Mouse (Mus musculus): ENCODE measurements around the gene Kctd11.
A peak's percentile ranks its signal among the peaks of the same experiment; 100 is the strongest.
"Not testable (repeated sequence)": the region's sequence is repeated elsewhere in the genome, so short reads cannot be mapped to it uniquely, and the experiment has no call there.

The Kctd11 gene

DNA sequence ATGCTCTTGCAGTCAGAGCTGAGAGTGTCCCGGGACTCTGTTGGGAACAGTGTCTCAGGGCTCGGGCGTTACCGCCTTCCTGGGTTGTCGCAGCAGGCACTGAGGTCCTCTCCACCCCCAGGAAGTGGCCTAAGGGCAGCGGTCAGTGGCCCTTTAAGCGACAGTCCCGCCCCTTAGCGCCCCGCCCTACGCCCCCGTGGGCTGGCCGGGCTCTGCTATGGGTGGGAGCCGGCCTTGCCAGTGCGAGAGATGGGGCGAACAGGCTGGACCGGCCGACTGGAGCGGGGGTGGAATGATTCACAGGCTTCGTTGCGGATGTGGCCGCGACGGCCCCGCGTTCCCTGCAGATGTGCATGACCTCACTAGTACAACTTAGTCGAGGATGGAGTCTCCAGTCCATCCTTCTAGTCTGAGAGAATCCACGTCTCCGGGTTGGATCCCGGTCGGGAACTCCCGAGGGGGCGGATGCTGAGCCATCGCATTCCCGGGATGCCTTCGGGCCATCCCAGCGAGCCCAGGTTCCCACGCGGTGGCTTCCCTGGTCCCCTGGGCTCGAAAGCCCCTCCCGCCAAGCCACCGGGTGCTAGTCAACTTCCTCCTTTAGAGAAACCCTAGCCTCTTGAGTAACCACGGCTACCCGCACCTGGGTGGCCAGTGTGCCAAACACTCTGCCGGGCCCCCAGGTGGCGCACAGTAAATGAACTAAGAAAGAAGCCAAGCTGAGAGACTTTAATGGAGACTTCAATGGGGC, at the start of gene Kctd11:
Gene Kctd11 (minus strand): TSS at position 554 of the 751 bp plus-strand sequence.
- DNase-seq (ENCODE audit: low spot score in 2 of 2) = peak; percentile 49 to 58

DNA sequence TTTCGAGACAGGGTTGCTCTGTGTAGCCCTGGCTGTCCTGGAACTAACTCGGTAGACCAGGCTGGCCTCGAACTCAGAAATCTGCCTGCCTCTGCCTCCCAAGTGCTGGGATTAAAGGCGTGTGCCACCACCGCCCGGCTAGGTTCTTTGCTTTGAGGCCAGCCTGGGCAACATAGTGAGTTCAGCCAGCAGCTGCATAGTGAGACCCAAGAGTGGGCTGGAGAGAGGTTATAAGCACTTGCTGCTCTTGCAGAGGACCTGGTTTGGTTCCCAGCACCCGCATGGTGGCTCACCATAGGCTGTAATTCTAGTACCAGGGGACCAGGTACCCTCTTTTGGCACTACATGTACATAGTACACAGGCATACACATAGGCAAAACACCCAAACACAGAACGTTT, 49.0 kb upstream of the Kctd11 start:
- DNase-seq (ENCODE audit: low spot score in 2 of 2) = not testable (repeated sequence)

DNA sequence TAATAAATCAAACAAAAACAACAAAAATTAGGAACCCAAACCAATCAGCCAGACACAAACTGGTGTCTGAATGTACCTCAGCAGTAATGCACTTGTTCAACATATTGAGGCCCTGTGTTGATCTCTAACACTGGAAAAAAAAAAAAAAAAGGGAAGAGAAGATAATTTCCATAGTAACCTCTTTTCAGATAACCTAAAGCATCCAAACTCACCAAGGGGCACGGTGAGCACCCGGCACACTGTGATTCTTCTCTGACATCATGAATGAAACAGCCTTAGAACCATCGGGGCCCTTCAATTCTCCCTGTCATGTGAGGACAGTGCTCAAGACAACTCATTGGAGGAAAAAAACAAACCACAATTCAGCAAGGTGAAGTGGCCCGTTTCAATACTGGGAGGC, 48.5 kb upstream of the Kctd11 start:
- DNase-seq (ENCODE audit: low spot score in 2 of 2) = no peak

DNA sequence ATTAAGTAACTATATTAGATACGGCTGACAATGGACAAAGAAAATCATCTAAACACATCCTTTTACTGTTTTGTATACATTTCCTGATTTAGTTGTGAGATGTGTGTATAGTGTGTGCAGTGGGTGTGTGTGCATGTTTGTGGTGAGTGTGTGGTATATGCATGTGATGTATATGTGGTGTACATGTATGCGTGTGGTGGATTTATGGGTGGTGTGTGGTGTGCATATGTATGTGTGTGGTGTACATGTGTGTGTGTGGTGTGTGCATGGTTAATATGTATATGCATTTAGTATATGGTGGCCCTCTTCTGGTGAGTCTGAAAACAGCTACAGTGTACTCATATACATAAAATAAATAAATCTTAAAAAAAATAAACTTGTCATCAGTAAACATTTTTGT, 46.3 kb upstream of the Kctd11 start:
- DNase-seq (ENCODE audit: low spot score in 2 of 2) = no peak

DNA sequence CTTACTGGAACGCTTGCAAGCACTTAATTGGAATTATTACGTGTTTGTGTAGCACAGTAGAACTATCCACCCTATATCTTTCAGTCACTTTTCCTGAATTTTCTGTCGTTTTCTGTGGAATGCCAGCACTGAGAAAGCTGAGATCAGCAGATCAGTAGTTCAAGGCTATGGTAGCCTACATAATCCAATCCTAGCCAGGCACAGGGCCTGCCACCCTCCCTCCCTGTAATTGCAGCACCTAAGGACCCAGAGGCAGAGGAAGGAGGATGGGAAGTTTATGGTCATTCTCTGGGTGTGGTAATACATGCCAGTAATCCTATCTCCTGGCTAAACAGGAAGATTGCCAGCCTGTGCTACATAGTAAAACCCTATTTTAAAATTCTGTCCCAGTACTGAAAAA, 41.6 kb upstream of the Kctd11 start:
- no peak for DNase-seq (ENCODE audit: low spot score in 2 of 2)

DNA sequence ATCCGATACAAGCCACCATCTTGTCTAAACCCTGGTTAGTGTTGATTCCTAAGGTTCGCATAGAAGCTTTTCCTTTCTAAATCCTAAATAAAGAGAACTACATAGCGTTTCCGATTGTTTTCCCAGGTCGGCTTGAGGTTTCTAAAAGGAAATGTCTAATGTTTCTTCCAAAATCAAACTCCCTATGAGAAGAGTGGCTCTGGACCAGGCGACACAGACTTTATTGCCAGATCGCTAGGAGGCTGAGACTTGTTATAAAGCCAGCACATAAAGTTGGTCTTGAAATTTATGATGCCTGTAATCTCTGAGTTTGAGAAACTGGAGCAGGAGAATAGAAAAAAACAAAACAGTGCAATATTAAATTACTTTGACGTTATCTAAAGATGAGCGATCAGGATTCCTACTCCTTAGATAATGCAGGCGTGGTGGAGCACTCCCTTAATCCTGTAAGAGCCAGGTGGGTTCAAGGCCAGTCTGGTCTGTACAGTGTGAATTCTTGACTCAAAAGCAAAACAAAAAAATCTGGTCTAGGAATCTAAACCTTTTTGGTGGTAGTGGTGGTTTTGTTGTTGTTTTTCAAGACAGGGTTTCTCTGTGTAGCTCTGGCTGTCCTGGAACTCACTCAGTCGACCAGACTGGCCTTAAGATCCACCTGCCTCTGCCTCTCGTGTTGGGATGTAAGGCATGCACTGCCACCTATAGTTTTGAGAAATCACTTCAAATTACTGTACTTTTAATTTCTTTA, 41.0 kb upstream of the Kctd11 start:
- DNase-seq (ENCODE audit: low spot score in 2 of 2) = no peak

DNA sequence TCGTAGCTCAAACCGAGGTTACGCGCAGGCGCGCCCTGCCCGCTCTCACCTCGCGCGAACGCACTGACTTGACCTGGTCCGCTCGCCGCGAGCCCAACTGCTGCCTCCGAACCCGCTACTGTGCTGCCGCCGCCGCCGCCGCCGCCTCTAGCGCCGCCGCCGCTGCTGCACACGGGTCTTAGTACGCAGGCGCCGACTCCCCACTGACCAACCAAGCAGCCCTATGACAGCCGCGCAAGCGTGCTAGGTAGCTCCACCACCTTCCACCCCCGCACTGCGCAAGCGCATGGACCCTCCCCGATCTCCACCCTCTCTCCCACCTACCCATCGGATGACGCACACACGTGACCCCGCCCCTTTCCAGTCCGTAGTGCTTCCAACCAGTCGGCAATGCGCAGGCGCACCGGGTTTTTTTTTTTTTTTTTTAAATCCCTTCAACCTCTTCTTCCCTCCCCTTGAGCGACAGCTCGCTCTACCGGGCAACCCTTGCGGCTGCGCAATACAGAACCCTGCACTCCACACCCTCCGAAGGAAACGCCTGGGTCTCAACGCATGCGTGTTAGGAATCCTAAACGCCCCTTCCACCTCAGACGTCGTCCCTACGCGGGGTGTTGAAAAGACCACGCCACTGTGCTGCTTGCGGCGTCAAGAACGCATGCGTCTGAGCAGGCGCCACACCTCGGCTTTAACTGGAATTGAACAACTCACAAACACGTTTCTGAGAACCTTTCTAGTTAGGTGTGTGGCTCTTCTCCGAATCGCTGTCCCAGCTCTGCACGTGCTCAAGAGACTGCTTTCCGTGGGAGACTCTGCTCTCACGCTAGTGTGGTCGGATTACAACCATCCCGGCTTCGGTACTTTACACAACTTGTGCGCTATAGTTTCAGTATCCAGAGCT, 40.2 kb upstream of the Kctd11 start, which contains the start of gene Eif5a:
Gene Eif5a (minus strand): TSS at position 845 of the 898 bp plus-strand sequence.
- peak; percentile 100 for DNase-seq (ENCODE audit: low spot score in 2 of 2)

DNA sequence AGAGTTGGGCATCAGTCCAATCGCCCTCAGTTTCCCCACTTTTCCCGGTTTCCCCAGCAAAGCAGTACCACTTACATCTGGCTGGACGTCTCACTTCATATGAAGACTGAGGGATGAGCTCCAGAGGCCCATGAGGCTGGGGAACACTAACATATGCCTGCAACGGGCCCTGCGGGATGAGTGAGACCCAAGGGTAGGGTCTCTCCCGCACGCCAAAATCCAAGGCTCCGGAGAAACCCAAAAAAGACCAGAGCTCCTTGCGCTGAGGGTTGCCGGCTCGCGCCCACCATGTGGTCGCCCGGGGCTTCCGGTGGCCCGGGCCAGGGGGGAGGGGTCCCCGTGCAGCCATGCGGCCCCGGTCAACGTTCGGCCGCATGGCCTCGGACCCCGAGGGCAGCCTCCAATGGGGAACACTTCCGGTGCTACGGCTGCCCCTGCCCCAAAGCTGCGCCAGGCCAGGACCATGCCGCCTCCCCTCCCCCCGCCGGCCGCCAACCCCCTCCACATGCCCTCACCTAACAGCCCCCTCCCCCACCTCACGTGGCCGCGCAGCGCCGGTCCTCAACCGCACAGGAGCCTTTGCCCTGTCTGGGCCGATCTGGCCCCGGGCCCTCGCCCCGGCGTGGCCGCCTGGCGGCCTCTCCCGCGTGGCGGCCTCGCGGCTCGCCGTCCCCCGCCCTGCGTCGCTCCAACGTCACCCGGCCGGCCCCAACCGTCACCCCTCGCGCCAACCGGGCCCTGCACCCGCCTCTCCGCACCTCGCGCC, 39.2 kb upstream of the Kctd11 start:
- no peak for DNase-seq (ENCODE audit: low spot score in 2 of 2)

DNA sequence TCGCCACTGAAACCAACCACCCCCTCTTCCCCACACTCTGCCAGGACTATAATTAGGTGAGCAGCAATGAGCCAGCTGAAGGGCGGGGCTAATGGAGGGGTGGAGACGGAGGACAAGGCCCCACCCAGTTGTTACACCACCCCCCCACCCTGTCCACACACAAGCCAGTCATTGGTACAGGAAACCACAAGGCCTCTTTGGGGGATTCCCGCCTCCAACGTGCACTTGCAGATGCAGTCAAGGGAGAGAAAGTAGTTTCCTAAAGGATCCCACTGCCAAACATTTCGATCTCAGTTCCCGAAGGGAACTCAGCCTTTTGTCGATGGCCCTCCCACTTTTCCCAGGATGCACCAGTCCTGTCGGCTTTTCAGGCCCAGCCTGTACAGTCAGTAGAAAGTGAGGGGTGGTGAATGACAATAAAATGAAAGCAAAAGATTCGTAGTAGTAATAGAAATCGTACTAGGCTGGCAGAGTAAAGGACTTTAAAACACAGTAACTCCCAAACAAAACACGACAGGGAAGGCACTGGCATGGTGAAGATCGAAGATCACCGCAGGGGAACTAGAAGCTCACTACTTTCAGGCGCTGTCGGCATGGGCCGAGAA, 38.6 kb upstream of the Kctd11 start:
- DNase-seq (ENCODE audit: low spot score in 2 of 2) = no peak

DNA sequence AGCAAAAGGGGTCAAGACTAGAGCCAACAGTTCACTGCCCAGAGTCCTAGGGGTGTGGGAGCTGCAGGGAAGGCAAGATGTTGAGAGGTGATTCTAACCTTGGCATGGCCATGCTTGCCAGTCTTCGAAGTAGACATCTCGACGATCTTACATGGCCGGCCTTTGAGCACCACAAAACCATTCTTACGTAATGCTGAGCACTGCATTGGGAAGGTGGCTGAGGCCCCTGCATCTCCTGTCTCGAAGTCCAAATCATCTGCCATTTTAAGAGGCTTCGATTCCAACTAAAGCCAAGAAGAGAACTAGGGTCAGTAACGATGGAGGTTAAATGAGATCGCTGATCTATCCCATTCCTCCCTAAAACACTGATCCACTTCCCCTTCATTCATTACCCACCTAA, 37.8 kb upstream of the Kctd11 start:
- DNase-seq (ENCODE audit: low spot score in 2 of 2) = no peak

DNA sequence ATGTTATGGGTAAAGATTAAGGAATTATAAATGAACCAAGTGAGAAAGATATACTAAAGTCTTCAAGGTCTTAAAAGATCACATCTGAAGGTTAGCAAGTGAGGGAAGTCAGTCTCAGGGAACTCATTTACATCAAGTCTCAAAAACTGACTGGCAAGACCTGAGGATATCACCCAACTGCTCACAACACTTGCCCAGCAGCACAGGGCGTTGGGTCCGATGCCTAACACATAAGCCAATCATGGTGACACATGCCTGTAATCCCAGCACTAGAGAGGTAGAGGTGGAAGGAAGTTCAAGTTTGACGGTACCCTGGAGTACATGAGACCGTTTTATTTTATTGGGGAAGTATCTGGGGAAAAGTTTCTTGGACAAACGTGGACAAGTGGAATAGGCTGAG, 36.9 kb upstream of the Kctd11 start:
- no peak for DNase-seq (ENCODE audit: low spot score in 2 of 2)

DNA sequence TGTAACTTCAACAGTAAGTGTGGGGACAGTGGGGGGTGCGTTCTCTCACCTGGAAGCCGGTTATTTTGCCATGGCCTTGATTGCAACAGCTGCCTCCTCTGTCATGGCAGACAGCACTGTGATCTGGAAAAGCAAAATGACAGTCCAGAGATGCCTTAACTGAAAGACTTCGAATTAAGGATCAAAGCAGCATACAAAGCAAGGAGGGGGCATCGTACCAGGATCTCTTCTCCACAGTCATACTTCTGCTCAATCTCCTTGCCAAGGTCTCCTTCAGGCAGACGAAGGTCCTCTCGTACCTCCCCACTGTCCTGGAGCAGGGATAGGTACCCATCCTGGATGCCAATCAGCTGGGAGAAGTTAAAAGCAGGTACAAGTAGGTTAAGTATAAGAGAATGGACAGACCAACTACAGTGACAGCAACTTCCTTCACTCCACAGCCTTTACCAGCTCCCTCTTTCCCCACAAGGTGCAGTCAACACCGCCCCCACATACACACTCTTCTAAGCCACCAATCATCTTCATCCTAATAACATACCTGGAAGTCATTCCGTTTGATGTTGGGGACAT, 36.3 kb upstream of the Kctd11 start:
- no peak for DNase-seq (ENCODE audit: low spot score in 2 of 2)

DNA sequence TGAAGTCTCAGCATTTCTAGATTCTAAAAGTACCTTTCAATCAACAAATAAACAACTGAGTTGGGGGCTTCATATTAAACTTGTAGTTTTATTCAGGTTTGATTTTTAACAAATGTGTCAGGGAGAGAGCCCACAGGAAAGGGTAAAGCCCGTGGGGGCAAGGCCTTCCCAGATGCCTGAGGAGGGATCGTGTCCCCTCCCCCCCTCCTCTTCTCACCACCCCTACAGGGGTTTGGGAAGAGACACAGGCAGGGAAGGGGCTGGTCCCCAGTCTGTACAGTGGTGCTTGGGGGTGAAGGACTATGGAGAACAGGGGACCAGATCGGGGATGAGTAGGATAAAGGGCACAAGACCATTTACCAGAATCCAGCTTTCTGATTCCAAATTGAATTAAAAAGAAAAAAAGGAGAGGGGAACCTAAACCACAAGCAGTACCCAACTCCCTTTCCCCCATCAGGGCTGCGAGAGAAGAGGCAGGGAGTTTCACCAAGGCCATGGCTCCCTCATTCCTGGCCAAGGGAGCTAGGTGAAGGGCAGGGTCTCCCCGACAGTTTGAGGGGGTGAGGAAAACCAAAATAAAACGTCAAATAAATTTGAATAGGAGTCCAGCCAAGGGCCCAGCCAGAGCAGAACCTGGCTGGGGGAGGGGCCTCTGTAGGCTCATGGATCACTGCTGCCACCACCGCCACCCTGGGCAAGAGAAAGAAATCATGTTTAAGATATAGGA, 35.6 kb upstream of the Kctd11 start:
- not testable (repeated sequence) for DNase-seq (ENCODE audit: low spot score in 2 of 2)

DNA sequence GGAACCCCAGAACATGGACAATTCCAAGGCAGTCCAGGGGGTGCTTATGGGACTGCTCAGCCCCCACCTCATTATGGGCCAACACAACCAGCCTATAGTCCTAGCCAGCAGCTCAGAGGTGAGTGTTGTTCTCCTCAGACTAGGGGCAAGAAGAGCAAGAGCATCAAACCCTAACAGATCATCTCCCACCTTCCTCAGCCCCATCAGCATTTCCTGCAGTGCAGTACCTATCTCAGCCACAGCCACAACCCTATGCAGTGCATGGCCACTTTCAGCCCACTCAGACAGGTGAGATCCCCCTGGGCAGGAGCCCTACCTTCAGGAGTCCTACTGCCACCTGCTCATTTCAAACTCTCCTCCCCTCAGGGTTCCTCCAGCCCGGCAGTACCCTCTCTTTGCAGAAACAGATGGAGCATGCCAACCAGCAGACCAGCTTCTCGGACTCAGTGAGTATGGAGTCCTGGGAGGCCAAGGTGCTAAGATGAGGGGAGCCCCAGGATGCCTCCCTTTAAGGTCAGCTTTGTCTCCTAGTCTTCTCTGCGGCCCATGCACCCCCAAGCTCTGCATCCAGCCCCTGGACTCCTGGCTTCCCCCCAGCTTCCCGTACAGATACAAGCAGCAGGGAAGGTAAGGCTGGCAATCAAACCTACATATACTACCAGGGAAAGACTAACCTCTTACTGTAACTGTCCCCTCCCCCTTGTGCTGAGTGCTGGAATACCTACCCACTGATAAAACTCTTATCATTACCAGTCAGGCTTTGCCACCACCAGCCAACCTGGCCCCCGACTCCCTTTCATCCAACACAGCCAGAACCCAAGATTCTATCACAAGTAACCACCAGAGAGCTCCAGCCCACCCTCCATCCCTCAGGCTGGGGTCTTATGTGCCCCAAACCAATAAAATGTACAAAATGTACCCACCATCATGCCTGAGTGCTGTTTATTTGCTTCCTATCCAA, 34.7 kb upstream of the Kctd11 start:
- DNase-seq (ENCODE audit: low spot score in 2 of 2) = no peak

DNA sequence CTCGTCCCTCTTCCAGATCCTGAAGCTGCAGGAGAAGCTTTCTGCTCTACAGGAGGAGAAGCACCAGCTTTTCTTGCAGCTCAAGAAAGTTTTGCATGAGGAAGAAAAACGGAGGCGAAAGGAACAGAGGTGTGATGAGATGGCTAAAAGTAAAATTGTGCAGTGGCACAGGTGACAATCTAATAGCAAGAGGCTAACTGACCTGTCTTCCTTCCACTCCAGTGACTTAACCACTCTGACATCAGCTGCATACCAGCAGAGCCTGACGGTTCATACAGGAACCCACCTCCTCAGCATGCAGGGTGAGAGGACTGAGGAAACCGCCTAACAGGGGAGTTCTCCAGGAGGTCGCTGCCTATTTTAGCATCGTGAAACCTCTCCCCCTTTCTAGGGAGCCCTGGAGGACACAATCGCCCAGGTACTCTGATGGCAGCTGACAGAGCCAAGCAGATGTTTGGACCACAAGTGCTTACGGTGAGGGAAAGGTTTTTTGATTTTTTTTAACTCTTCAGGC, 33.8 kb upstream of the Kctd11 start:
- no peak for DNase-seq (ENCODE audit: low spot score in 2 of 2)

DNA sequence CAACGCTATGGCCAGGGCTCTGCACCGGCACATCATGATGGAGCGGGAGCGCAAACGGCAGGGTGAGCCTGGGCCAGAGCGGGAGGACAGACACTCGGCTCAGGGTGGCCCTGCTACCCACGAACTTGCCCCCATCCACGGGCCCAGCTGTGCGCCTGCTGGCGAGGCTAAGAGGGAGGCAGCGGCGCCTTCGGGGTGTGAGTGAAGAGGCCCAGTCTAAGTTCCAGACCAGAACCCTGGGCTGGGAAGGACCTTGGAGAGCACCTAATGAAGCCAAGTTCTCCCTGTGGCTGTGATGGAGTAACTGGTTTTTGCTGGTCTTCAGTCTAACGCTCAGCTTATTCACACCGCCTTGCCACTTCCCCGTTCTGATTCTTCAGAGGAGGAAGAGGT, 33.2 kb upstream of the Kctd11 start:
- no peak for DNase-seq (ENCODE audit: low spot score in 2 of 2)

DNA sequence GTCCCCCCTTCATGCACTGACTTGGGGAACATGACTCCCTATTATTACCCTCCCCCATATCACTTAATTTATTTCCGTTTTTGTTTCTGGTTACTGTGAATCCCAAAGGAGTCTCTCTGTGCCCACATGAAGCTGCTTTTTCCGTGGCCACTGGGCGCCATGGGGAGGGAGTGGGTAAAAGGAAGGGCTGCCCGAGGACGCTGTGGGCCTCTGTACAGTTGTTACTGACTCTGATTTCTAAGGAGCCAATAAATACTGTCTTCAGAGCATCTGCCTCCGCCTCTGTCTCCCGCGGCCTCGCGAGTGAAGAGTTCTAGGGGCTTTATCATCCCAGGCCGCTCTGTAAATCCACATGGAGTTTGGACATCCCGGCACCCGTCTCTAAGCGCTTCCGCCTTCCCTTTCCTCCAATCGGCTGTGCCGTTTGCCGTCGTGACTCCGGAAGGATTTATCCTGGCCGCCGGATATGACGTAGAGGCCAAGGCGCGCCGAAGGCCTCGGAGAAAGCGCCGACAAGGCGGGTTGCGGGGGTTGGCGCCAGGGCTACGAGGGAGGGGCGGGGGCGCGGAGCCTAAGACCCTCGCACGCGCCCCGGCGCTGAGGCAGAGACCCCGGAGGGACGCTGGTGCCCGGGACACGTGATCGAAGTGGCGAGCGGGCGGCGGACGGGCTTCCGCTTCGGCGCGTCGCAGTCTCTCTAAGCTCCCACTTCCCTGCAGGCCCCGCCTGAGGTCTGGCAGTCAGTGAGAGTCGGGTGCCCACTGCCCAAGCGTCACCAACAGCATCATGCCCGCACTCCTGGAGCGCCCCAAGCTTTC, 32.6 kb upstream of the Kctd11 start, which contains the start of gene Gps2:
Gene Gps2 (plus strand): TSS at position 335 of the 818 bp plus-strand sequence.
- peak; percentile 90 to 92 for DNase-seq (ENCODE audit: low spot score in 2 of 2)

All from right cerebral cortex, postnatal 36 days (tissue).